Mouse (Mus musculus): ENCODE data around the gene Rnf26. TPM values are rescaled to one million over a fixed set of nuclear protein-coding genes. Genes with fewer than 3 reads are reported as not detected.

Gene Rnf26
- polyA plus RNA-seq, 1 experiment, result 26.4 TPM

- WGBS, result 62% methylated on average over 4 of the region's 4 CpGs
- Histone ChIP-seq H3K27me3 (ENCODE audit: control insufficient read depth, insufficient read depth, low read length) (peaks cover 28% of the 10 kb centered on the region), H3K36me3 (ENCODE audit: control insufficient read depth, insufficient read depth, low read length) (peaks cover 8% of the 10 kb centered on the region), H3K4me1 (ENCODE audit: control insufficient read depth, insufficient read depth, insufficient read length, low read length) (peaks cover 7% of the 10 kb centered on the region), H3K27ac (ENCODE audit: insufficient read depth, low read depth, low read length) (no peak overlapping the region), H3K4me3 (ENCODE audit: low read depth, low read length) (no peak overlapping the region)
- TF ChIP-seq CTCF (IDR thresholded peaks at IDR 0.05; ENCODE audit: extremely low read depth, insufficient read length, insufficient replicate concordance, low read depth, low read length) (no peak), POLR2A (IDR thresholded peaks at IDR 0.05; ENCODE audit: low read depth, low read length) (no peak)
These were observed 24.5 kb upstream of the Rnf26 start for GRCm38 (mm10) chr9:44137846-44138245.

DNA sequence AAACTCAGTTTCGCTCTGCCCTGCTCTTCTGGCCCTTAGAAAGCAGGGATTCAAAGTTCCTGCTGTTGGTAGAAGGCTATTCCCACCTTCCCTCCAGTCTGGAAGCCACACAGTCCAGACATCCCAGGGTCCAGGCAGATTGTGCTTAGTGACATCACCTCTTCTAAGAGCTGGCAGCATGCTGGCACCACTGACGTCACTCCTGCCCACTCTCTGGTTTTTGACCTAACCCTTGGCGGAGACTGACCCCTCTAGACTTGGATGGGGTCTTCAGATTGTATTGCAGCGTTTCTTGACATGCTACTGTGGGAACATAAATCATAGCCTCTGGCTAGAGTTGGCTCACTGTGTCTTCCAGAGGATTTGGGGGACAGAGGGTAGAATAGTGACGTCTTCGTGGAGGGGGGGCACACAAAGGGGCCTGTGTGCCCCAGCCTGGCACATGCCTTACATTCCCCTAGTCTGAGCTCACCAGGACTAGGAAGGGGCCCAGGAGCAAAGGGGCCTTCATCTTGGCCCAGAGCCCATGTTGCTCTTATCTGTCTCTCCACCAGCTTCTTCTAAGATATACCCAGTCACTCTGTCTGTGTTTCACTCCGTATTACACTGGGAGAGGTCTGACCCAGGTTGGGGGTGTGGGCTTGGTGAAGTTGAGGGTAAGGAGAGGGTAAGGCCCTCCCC lies 22.6 kb upstream of the Rnf26 start:
- WGBS, result 50% methylated on average over 7 of the region's 7 CpGs
- Histone ChIP-seq H3K4me3 (ENCODE audit: low read depth, low read length) (peak overlapping the region; percentile 73), H3K27me3 (ENCODE audit: control insufficient read depth, insufficient read depth, low read length) (peaks cover 32% of the 10 kb centered on the region), H3K27ac (ENCODE audit: insufficient read depth, low read depth, low read length) (peak overlapping the region; percentile 69; the same call in 1 of the 2 replicates), H3K36me3 (ENCODE audit: control insufficient read depth, insufficient read depth, low read length) (no peaks in the 10 kb centered on the region), H3K4me1 (ENCODE audit: control insufficient read depth, insufficient read depth, insufficient read length, low read length) (peaks cover 7% of the 10 kb centered on the region)
- TF ChIP-seq POLR2A (IDR thresholded peaks at IDR 0.05; ENCODE audit: low read depth, low read length) (no peak), CTCF (IDR thresholded peaks at IDR 0.05; ENCODE audit: extremely low read depth, insufficient read length, insufficient replicate concordance, low read depth, low read length) (no peak)

- Histone ChIP-seq H3K27ac (ENCODE audit: insufficient read depth, low read depth, low read length) (peak overlapping the region; percentile 69), H3K4me1 (ENCODE audit: control insufficient read depth, insufficient read depth, insufficient read length, low read length) (peaks cover 13% of the 10 kb centered on the region), H3K36me3 (ENCODE audit: control insufficient read depth, insufficient read depth, low read length) (no peaks in the 10 kb centered on the region), H3K4me3 (ENCODE audit: low read depth, low read length) (peak overlapping the region; percentile 73), H3K27me3 (ENCODE audit: control insufficient read depth, insufficient read depth, low read length) (peaks cover 32% of the 10 kb centered on the region)
- TF ChIP-seq CTCF (IDR thresholded peaks at IDR 0.05; ENCODE audit: extremely low read depth, insufficient read length, insufficient replicate concordance, low read depth, low read length) (no peak), POLR2A (IDR thresholded peaks at IDR 0.05; ENCODE audit: low read depth, low read length) (no peak)
- WGBS, result 3% methylated on average over 49 of the region's 49 CpGs
These were observed 21.8 kb upstream of the Rnf26 start for GRCm38 (mm10) chr9:44134851-44135730.

- peaks cover 16% of the 10 kb centered on the region for H3K4me1 ChIP-seq (ENCODE audit: control insufficient read depth, insufficient read depth, insufficient read length, low read length)
- H3K27me3 ChIP-seq (ENCODE audit: control insufficient read depth, insufficient read depth, low read length), result peaks cover 32% of the 10 kb centered on the region
- H3K27ac ChIP-seq (ENCODE audit: insufficient read depth, low read depth, low read length), result peak within 1 kb of the TSS; percentile 74
- H3K36me3 ChIP-seq (ENCODE audit: control insufficient read depth, insufficient read depth, low read length), result no peaks in the 10 kb centered on the region
- WGBS, result 2% methylated on average over 54 of the region's 55 CpGs
- TF ChIP-seq POLR2A (IDR thresholded peaks at IDR 0.05; ENCODE audit: low read depth, low read length) (peak; percentile 21; the same call in 1 of the 2 replicates), CTCF (IDR thresholded peaks at IDR 0.05; ENCODE audit: extremely low read depth, insufficient read length, insufficient replicate concordance, low read depth, low read length) (no peak)
- H3K4me3 ChIP-seq (ENCODE audit: low read depth, low read length), result peak within 1 kb of the TSS; percentile 73
These were observed 21.0 kb upstream of the Rnf26 start, which contains the start of gene Mcam for GRCm38 (mm10) chr9:44134101-44134850. Gene Mcam, plus strand, starts transcription at chr9:44134469.

GRCm38 (mm10) chr9:44133287-44133686 lies 20.0 kb upstream of the Rnf26 start:
- H3K27me3 ChIP-seq (ENCODE audit: control insufficient read depth, insufficient read depth, low read length), result peaks cover 32% of the 10 kb centered on the region
- TF ChIP-seq POLR2A (IDR thresholded peaks at IDR 0.05; ENCODE audit: low read depth, low read length) (no peak), CTCF (IDR thresholded peaks at IDR 0.05; ENCODE audit: extremely low read depth, insufficient read length, insufficient replicate concordance, low read depth, low read length) (no peak)
- H3K4me3 ChIP-seq (ENCODE audit: low read depth, low read length), result peak overlapping the region; percentile 3; the same call in 1 of the 2 replicates
- 23% methylated on average over 2 of the region's 2 CpGs for WGBS
- no peaks in the 10 kb centered on the region for H3K36me3 ChIP-seq (ENCODE audit: control insufficient read depth, insufficient read depth, low read length)
- peak overlapping the region; percentile 74 for H3K27ac ChIP-seq (ENCODE audit: insufficient read depth, low read depth, low read length)
- peaks cover 20% of the 10 kb centered on the region for H3K4me1 ChIP-seq (ENCODE audit: control insufficient read depth, insufficient read depth, insufficient read length, low read length)

DNA sequence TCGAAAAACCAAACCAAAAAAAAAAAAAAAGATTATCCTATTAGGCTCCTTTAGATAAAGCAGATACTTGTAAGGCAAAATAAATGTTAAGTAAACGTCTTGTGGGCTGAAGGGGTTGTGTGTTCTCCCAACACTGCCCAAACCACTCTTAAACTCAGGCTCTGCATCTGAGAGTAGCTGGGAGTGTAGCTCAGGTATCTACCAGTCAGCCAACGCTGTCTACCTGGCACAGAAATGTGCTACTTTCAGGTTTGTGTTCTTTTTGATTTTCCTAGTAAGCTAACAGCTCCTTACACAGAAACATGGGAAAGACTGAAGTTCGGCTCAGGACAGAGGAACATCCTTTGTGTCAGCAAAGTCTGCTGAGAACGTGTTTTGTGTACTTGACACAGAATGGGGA lies 18.9 kb upstream of the Rnf26 start:
- no peak for TF ChIP-seq POLR2A (IDR thresholded peaks at IDR 0.05; ENCODE audit: low read depth, low read length)
- no peak for TF ChIP-seq CTCF (IDR thresholded peaks at IDR 0.05; ENCODE audit: extremely low read depth, insufficient read length, insufficient replicate concordance, low read depth, low read length)
- Histone ChIP-seq H3K27ac (ENCODE audit: insufficient read depth, low read depth, low read length) (no peak overlapping the region), H3K4me1 (ENCODE audit: control insufficient read depth, insufficient read depth, insufficient read length, low read length) (peaks cover 26% of the 10 kb centered on the region), H3K4me3 (ENCODE audit: low read depth, low read length) (no peak overlapping the region), H3K27me3 (ENCODE audit: control insufficient read depth, insufficient read depth, low read length) (peaks cover 32% of the 10 kb centered on the region), H3K36me3 (ENCODE audit: control insufficient read depth, insufficient read depth, low read length) (no peaks in the 10 kb centered on the region)
- 73% methylated on average over 5 of the region's 5 CpGs for WGBS

Data from small intestine, adult 2 months (tissue).